Mouse (Mus musculus) hindbrain, embryonic 15.5 days (tissue): ENCODE results near the gene Sdk1. TPM values are rescaled to one million over a fixed set of nuclear protein-coding genes. Genes with fewer than 3 reads are reported as not detected.

Source experiments
- ATAC-seq: fragments of 200-750 bp; cut with Nextera tagmentation; 2 replicates; pipeline ENCODE4 v1.8.0; 2017; ENCODE audit warnings: low read depth, moderate number of reproducible peaks, moderate TSS enrichment; ENCODE audit not compliant: low FRiP score
- H3K27ac ChIP-seq: fragments of 300-500 bp; sonication (generic); replicated peaks from 2 replicates; pipeline ENCODE4 v1.5.1; 2015; ENCODE audit warnings: mild to moderate bottlenecking, inconsistent platforms
- H3K27me3 ChIP-seq: fragments of 300-500 bp; sonication (generic); 2 replicates; pipeline ENCODE4 v1.6.1; 2015; ENCODE audit warnings: control low read depth, inconsistent platforms
- H3K36me3 ChIP-seq: fragments of 300-500 bp; sonication (generic); 2 replicates; pipeline ENCODE4 v1.6.1; 2015; ENCODE audit warnings: control low read depth, inconsistent platforms
- H3K4me1 ChIP-seq: fragments of 300-500 bp; sonication (generic); replicated peaks from 2 replicates; pipeline ENCODE4 v1.6.1; 2015; ENCODE audit warnings: control low read depth, inconsistent platforms
- H3K4me2 ChIP-seq: fragments of 300-500 bp; sonication (generic); 2 replicates; pipeline ENCODE4 v1.6.1; 2015; ENCODE audit warnings: moderate library complexity, mild to moderate bottlenecking, inconsistent platforms
- H3K4me3 ChIP-seq: fragments of 300-500 bp; sonication (generic); 2 replicates; pipeline ENCODE4 v1.5.1; 2015; ENCODE audit warnings: mild to moderate bottlenecking, inconsistent platforms
- H3K9ac ChIP-seq: fragments of 300-500 bp; sonication (generic); 2 replicates; pipeline ENCODE4 v1.6.1; 2015; ENCODE audit warnings: inconsistent platforms
- H3K9me3 ChIP-seq: fragments of 300-500 bp; sonication (generic); 2 replicates; pipeline ENCODE4 v1.6.1; 2016; ENCODE audit warnings: control low read depth, inconsistent platforms
- WGBS: fragments of 180-500 bp; shearing (Covaris S2); methylation state at CpG from one replicate; pipeline ENCODE4 v1.1.7; 2015; 5-methylcytosine and 5-hydroxymethylcytosine counted together
- polyA plus RNA-seq: library from polyadenylated mRNA; unstranded; fragments of >200 nt; fragmentation: Nextera tagmentation; extraction: Ambion mirVana; gene quantifications from 2 replicates; pipeline ENCODE4 v1.2.1, GENCODE M21; 2015

Sdk1 gene
- polyA plus RNA-seq, 1 experiment from 2014 or later = 2.5 TPM

DNA sequence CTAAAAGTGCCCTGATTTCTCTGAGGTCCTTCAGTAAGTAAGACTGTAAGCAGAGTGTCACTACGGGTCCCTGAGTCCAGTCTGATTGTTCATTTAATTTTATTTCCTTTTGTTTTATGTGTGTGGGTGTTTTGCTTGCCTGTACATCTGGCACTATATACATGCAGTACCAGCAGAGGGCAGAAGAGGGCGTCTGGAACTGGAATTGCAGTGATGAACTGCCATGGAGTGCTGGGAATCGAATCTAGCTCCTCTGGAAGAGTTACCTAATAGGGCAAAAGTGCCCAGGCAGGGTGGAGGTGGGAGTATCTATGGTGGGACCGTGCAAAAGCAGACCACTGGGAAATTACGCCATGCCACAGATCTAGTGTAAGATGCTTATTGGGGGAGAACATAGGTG, 497.4 kb downstream of the Sdk1 start:
- Histone ChIP-seq H3K4me3 (no peak overlapping the region), H3K36me3 (no peaks in the 10 kb centered on the region), H3K27me3 (no peaks in the 10 kb centered on the region), H3K9ac (no peak overlapping the region), H3K4me2 (no peak overlapping the region), H3K27ac (no peak overlapping the region), H3K4me1 (no peaks in the 10 kb centered on the region), H3K9me3 (no peaks in the 10 kb centered on the region)
- 76% methylated on average over 5 of the region's 5 CpGs for WGBS
- ATAC-seq = no peak

DNA sequence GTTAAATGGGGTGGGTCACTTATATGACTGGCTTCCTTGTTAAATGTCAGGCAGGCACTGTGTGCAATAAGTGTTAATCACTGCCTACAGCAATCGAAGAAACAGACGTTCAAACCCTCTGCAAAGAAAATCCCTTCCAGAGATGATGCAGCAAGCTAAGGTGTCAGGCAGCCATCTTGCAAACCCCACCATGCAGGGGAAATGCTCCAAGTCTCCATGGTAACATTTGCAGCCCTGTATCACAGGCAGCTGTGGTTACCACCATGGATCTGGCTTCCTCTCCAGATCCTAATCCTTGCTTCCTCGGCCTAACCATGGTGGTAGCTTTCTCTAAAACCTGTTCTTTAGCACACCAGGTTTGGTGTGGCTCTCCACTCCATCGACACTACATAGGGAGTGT, 507.5 kb downstream of the Sdk1 start:
- H3K4me3 ChIP-seq = no peak overlapping the region
- ATAC-seq = no peak
- no peaks in the 10 kb centered on the region for H3K36me3 ChIP-seq
- H3K4me1 ChIP-seq = no peaks in the 10 kb centered on the region
- H3K27ac ChIP-seq = no peak overlapping the region
- WGBS = 85% methylated on average over 4 of the region's 4 CpGs
- H3K9me3 ChIP-seq = no peaks in the 10 kb centered on the region
- no peak overlapping the region for H3K4me2 ChIP-seq
- H3K9ac ChIP-seq = no peak overlapping the region
- no peaks in the 10 kb centered on the region for H3K27me3 ChIP-seq

DNA sequence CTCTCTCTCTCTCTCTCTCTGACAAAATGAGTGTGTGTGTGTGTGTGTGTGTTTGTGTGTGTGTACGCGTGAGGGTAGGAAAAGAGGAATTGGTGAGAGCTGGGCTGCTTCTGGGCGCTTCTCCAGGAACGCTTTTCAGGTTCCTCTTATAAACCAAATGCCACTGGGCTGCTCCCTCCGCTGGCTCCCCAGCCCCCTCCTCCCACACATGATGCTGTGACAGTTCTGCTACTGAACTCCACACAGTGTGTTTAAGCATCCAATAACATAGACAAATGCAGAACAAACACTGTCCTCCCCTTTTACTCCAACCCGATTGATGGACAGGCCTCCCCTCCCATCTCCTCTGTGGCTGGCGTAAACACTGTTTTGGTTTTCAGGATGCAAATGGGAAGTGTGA, 513.0 kb downstream of the Sdk1 start:
- Histone ChIP-seq H3K27ac (no peak overlapping the region), H3K4me2 (no peak overlapping the region)
- ATAC-seq = peak; percentile 72

DNA sequence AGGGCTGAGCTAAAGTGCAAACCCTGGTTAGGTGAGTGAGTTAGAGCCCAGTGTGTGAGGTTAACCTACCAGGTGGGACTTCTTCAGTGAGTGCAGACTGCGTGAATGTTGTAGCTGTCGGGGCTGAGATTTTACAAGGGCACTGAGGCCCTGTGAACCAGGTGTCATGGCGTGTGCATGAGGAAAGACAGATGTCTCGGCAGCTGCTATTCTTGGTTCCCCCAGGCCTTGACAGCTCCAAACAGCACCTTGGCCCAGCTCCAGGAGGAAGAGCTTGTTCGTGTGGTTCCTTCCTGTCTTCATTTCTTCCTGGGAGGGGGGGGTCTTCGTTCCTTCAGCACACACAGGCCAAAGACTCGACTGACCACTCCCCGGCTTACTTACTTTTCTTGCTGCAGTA, 517.6 kb downstream of the Sdk1 start:
- ATAC-seq = no peak
- Histone ChIP-seq H3K4me1 (peaks cover 13% of the 10 kb centered on the region), H3K27me3 (no peaks in the 10 kb centered on the region), H3K36me3 (no peaks in the 10 kb centered on the region), H3K27ac (no peak overlapping the region), H3K4me2 (no peak overlapping the region), H3K4me3 (no peak overlapping the region), H3K9me3 (no peaks in the 10 kb centered on the region), H3K9ac (no peak overlapping the region)
- WGBS = 69% methylated on average over 8 of the region's 8 CpGs

More for the DNA sequence above, 513.0 kb downstream of the Sdk1 start:
- no peak overlapping the region for H3K4me3 ChIP-seq
- H3K9me3 ChIP-seq = no peaks in the 10 kb centered on the region
- H3K4me1 ChIP-seq = peaks cover 14% of the 10 kb centered on the region
- WGBS = 20% methylated on average over 7 of the region's 7 CpGs
- H3K36me3 ChIP-seq = no peaks in the 10 kb centered on the region
- no peak overlapping the region for H3K9ac ChIP-seq
- H3K27me3 ChIP-seq = no peaks in the 10 kb centered on the region

DNA sequence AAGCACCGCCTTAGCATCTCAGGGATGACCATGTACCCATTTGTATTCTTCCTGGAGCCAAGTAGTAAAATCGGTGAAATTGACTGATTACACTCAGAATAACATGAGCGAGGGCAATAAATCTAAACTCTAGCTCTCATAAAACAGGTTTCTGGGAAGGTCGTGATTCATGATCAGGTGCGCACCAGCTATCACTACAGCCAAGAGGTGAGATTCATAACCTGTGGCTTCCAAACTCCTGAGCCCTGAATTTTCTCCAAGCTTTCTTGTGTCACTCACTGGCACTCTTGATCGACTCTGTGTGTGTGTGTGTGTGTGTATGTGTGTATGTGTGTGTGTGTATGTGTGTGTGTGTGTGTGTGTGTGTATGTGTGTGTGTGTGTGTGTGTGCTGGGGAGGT, 522.8 kb downstream of the Sdk1 start:
- Histone ChIP-seq H3K27me3 (no peaks in the 10 kb centered on the region), H3K4me3 (no peak overlapping the region), H3K36me3 (no peaks in the 10 kb centered on the region), H3K27ac (no peak overlapping the region), H3K9me3 (no peaks in the 10 kb centered on the region), H3K4me2 (no peak overlapping the region), H3K9ac (no peak overlapping the region), H3K4me1 (no peaks in the 10 kb centered on the region)
- ATAC-seq = no peak
- 90% methylated on average over 6 of the region's 6 CpGs for WGBS

DNA sequence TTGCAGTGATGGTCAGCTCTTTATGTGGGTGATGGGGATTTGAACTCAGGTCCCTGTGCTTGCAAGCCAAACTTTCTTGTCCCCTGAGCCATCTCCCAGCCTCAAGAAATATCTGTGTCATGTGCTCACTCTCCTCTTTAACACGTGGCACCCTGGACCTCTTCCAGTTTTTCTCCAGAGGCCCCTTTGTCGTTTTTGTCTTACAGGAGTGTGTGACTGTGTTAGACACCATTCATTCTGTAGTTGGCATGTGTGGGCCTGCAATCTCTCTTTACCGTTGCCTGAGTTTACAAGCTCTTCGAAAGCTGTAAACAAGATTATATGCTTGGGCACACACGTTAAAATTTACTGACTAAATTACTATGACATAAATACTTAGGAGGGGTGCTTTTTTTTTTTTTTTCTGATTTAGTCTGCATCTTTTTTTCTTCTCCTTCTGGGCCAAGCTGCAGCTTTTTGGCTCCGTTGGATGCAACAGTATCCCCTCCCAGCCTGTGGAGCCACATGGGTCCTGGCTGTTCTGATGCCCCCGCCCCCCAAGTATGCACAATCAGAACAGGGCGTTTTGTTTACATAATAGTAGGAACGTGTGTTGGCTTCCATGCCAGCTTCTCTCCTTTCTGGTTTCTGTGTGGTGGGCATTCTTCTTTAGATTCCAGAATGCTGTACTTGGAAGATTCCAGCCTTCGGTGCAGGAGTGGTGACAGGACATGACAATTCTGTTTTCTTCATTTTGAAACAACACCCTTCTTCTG, 527.6 kb downstream of the Sdk1 start:
- H3K9me3 ChIP-seq = no peaks in the 10 kb centered on the region
- H3K27ac ChIP-seq = no peak overlapping the region
- WGBS = 55% methylated on average over 10 of the region's 10 CpGs
- no peak overlapping the region for H3K4me2 ChIP-seq
- H3K4me1 ChIP-seq = no peaks in the 10 kb centered on the region
- no peak for ATAC-seq
- no peak overlapping the region for H3K4me3 ChIP-seq
- no peaks in the 10 kb centered on the region for H3K36me3 ChIP-seq
- no peak overlapping the region for H3K9ac ChIP-seq
- no peaks in the 10 kb centered on the region for H3K27me3 ChIP-seq

DNA sequence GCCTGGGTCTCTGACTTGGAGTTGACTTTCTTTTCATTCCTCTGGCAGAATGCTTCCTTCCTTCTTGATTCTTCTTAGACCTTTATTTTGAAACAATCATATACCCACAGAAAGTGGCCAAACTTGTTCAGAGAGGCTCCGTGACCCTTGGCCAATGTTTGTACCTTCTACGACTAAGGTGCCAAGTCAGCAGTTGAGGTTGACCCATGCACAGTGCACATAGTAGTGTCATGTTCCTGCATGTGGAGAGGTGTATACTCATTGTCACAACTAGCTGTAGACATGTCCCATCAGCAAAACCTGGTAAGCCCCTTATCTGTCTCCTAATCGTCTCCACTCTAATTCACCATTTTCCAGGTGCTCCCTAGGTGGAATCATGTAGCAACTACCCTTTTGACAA, 530.2 kb downstream of the Sdk1 start:
- no peak for ATAC-seq
- Histone ChIP-seq H3K36me3 (no peaks in the 10 kb centered on the region), H3K27me3 (no peaks in the 10 kb centered on the region), H3K4me1 (no peaks in the 10 kb centered on the region), H3K4me2 (no peak overlapping the region), H3K27ac (no peak overlapping the region), H3K9ac (no peak overlapping the region), H3K9me3 (no peaks in the 10 kb centered on the region), H3K4me3 (no peak overlapping the region)
- 93% methylated on average over 3 of the region's 3 CpGs for WGBS

DNA sequence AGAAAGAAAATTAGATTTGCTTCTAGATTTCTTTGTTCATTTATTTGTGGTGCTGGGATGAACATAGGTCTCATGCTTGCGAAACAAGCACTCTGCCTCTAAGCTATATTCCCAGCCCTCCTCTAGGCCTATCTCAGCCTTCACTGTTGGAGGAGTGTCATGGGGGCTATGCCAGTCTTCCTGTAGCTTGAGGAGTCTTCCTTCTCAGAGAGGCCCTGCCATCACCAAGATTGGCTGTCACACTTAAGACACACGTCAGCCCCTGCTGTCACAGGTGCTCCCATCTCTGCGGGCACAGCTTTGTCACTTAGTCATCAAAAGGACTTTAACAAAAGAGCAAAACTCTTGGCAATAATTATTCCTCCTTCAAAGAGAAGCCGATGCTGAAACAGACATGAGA, 536.9 kb downstream of the Sdk1 start:
- H3K27me3 ChIP-seq = no peaks in the 10 kb centered on the region
- no peak overlapping the region for H3K27ac ChIP-seq
- no peak for ATAC-seq
- no peak overlapping the region for H3K4me2 ChIP-seq
- no peak overlapping the region for H3K4me3 ChIP-seq
- H3K36me3 ChIP-seq = no peaks in the 10 kb centered on the region
- H3K9me3 ChIP-seq = no peaks in the 10 kb centered on the region
- no peaks in the 10 kb centered on the region for H3K4me1 ChIP-seq
- no peak overlapping the region for H3K9ac ChIP-seq
- 77% methylated on average over 4 of the region's 4 CpGs for WGBS

DNA sequence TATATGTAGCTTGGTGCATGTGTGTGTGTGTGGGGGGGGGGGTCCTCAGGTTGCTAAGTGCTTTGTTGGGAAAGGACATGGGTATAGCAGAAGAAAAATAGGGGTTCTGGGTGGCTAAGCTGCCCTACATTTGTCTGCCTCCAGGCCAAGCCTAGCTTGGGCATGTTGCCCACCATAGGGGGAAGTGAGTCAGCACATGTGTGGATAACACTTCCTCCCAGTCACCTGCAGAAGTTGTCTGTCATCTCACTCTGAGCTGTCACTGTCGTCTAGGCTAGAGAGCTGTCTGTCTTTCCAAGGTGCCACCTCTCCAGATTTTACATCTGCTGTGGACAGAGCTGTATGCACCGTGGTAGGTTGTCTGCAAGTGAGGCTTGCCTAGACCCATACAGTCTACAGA, 539.9 kb downstream of the Sdk1 start:
- Histone ChIP-seq H3K4me2 (no peak overlapping the region), H3K4me1 (no peaks in the 10 kb centered on the region), H3K4me3 (no peak overlapping the region), H3K27me3 (no peaks in the 10 kb centered on the region), H3K9ac (no peak overlapping the region), H3K36me3 (no peaks in the 10 kb centered on the region), H3K9me3 (no peaks in the 10 kb centered on the region), H3K27ac (no peak overlapping the region)
- 90% methylated on average over 2 of the region's 2 CpGs for WGBS
- ATAC-seq = no peak

DNA sequence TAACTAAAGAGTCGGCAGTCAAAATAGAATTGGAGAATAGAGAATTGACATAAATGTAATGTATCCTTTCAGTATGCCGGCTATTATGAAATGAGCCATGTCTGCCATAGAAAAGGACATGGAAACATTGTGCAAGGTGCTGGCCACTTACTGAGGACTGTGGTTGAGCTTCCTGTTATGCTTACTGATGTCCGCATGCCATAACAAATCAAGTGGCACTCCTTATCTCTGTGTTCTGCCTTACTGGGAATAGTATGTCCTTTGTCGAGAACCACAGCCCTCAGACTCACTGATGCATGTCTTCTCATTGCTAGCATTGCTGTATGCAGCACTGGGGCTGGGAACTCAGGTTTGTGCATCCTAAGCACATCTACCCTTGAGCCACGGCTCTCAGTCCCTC, 541.0 kb downstream of the Sdk1 start:
- 89% methylated on average over 5 of the region's 5 CpGs for WGBS
- H3K27ac ChIP-seq = no peak overlapping the region
- no peak overlapping the region for H3K9ac ChIP-seq
- no peak overlapping the region for H3K4me2 ChIP-seq
- H3K4me3 ChIP-seq = no peak overlapping the region
- H3K36me3 ChIP-seq = no peaks in the 10 kb centered on the region
- H3K27me3 ChIP-seq = no peaks in the 10 kb centered on the region
- ATAC-seq = no peak
- H3K9me3 ChIP-seq = no peaks in the 10 kb centered on the region
- H3K4me1 ChIP-seq = no peaks in the 10 kb centered on the region

DNA sequence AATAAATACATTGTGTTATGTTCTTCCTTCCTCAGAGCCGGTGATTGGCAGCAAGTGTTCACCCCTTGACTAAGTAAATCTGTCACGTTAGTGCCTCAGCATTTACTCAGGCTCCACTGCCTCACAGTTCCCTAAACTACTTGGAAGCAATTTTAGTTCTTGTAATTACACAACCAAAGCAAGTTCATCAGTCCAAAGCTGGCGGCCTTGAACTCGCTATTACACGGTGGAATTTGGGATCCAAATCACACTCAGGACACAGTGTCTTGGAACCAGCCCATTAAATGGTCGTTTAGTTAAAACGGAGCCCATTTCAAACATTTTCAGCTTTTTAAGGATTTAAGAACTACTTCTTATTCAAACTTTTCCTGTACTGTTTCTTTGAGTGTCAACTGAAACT, 542.2 kb downstream of the Sdk1 start:
- no peaks in the 10 kb centered on the region for H3K4me1 ChIP-seq
- no peaks in the 10 kb centered on the region for H3K36me3 ChIP-seq
- no peak overlapping the region for H3K4me3 ChIP-seq
- no peaks in the 10 kb centered on the region for H3K27me3 ChIP-seq
- no peak for ATAC-seq
- H3K27ac ChIP-seq = no peak overlapping the region
- H3K4me2 ChIP-seq = no peak overlapping the region
- 86% methylated on average over 7 of the region's 7 CpGs for WGBS
- no peaks in the 10 kb centered on the region for H3K9me3 ChIP-seq
- H3K9ac ChIP-seq = no peak overlapping the region

DNA sequence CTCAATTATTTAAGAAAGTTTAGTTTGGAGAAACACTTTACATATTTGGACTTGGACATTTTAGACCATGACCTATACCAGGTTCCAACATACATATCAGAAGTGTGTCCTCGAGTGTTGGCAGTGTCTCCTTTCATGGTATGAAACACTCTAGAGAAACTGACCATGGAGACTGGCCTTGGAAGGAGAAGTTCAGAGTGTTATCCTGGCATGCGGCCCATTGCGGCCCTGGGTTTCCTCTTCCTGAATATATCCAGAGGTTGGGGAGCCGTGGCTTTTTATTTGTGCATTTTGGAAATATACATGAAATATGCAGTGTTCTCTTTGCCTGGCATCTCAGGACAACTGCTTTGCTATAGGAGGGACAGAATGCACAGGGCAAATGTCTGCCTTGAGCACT, 552.6 kb downstream of the Sdk1 start:
- 96% methylated on average over 4 of the region's 4 CpGs for WGBS
- H3K9ac ChIP-seq = no peak overlapping the region
- ATAC-seq = no peak

DNA sequence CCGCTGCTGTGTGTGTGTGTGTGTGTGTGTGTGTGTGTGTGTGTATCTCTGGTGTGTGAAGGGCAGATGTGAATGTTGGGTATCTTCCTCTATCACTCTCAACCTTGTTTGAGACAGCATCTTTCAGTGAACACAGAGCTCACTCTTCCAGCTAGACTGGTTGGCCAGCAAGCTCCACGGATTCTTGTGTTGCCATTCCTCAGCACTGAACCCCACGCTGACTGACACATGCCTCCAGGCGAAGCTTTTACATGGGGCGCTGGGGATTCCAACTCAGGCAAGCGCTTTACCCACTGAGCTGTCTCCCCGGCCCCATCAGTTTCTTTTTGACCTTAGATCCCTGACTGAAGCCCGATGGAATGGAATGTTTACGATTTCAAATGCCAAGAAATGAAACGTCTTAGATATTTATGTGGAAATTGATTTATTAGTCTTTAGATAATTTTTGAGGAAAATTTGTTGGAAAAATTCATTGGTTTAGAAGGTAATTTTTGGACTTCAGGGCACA, 582.6 kb downstream of the Sdk1 start:
- H3K9ac ChIP-seq = no peak overlapping the region
- no peaks in the 10 kb centered on the region for H3K27me3 ChIP-seq
- H3K27ac ChIP-seq = no peak overlapping the region
- H3K4me3 ChIP-seq = no peak overlapping the region
- H3K9me3 ChIP-seq = no peaks in the 10 kb centered on the region
- no peaks in the 10 kb centered on the region for H3K36me3 ChIP-seq
- 78% methylated on average over 10 of the region's 10 CpGs for WGBS
- H3K4me2 ChIP-seq = no peak overlapping the region
- no peak for ATAC-seq
- no peaks in the 10 kb centered on the region for H3K4me1 ChIP-seq

More for the DNA sequence above, 552.6 kb downstream of the Sdk1 start:
- Histone ChIP-seq H3K4me3 (no peak overlapping the region), H3K4me1 (no peaks in the 10 kb centered on the region), H3K9me3 (no peaks in the 10 kb centered on the region), H3K27ac (no peak overlapping the region), H3K27me3 (no peaks in the 10 kb centered on the region), H3K4me2 (no peak overlapping the region), H3K36me3 (no peaks in the 10 kb centered on the region)
